Mouse (Mus musculus): ENCODE results near the gene Sfrp5. TPM values are rescaled to one million over a fixed set of nuclear protein-coding genes. Genes with fewer than 3 reads are reported as not detected.

Sfrp5 gene
- polyA plus RNA-seq, 1 experiment from 2014 or later = 0.37 TPM

GRCm38 (mm10) chr19:42166130-42166529 lies 35.9 kb downstream of the Sfrp5 start:
- no peak for ATAC-seq (ENCODE audit: low read depth)
- H3K27me3 ChIP-seq (ENCODE audit: control insufficient read depth, insufficient read depth, low read depth, low read length) = no peaks in the 10 kb centered on the region
- 3% methylated on average over 12 of the region's 12 CpGs for WGBS (ENCODE audit: insufficient replicate concordance)

GRCm38 (mm10) chr19:42164188-42164587 lies 37.9 kb downstream of the Sfrp5 start:
- no peak overlapping the region for H3K4me2 ChIP-seq (ENCODE audit: low read depth, low read length)
- H3K4me1 ChIP-seq (ENCODE audit: control insufficient read depth, low read depth, low read length) = peaks cover 2% of the 10 kb centered on the region
- H3K4me3 ChIP-seq (ENCODE audit: low read depth, low read length) = no peak overlapping the region
- no peak for ATAC-seq (ENCODE audit: low read depth)
- H3K9ac ChIP-seq (ENCODE audit: low read depth, low read length) = no peak overlapping the region
- H3K36me3 ChIP-seq (ENCODE audit: control insufficient read depth, insufficient read depth) = no peaks in the 10 kb centered on the region
- H3K9me3 ChIP-seq (replicated peaks; ENCODE audit: control insufficient read depth, low read length) = no peaks in the 10 kb centered on the region
- 48% methylated on average over 7 of the region's 7 CpGs for WGBS (ENCODE audit: insufficient replicate concordance)
- no peak overlapping the region for H3K27ac ChIP-seq (ENCODE audit: low read length)
- no peaks in the 10 kb centered on the region for H3K27me3 ChIP-seq (ENCODE audit: control insufficient read depth, insufficient read depth, low read depth, low read length)

More at GRCm38 (mm10) chr19:42166130-42166529, 35.9 kb downstream of the Sfrp5 start:
- H3K27ac ChIP-seq (ENCODE audit: low read length) = no peak overlapping the region
- no peak overlapping the region for H3K9ac ChIP-seq (ENCODE audit: low read depth, low read length)
- H3K4me3 ChIP-seq (ENCODE audit: low read depth, low read length) = peak overlapping the region; percentile 24
- peaks cover 15% of the 10 kb centered on the region for H3K4me1 ChIP-seq (ENCODE audit: control insufficient read depth, low read depth, low read length)
- peak overlapping the region; percentile 44 for H3K4me2 ChIP-seq (ENCODE audit: low read depth, low read length)
- H3K9me3 ChIP-seq (replicated peaks; ENCODE audit: control insufficient read depth, low read length) = no peaks in the 10 kb centered on the region
- H3K36me3 ChIP-seq (ENCODE audit: control insufficient read depth, insufficient read depth) = no peaks in the 10 kb centered on the region

GRCm38 (mm10) chr19:42163764-42164163 lies 38.3 kb downstream of the Sfrp5 start, which contains the start of gene Zfyve27:
TSS of gene Zfyve27 (plus strand) at chr19:42163951.
- WGBS (ENCODE audit: insufficient replicate concordance) = 49% methylated on average over 5 of the region's 5 CpGs
- no peaks in the 10 kb centered on the region for H3K9me3 ChIP-seq (replicated peaks; ENCODE audit: control insufficient read depth, low read length)
- no peak for ATAC-seq (ENCODE audit: low read depth)
- peaks cover 3% of the 10 kb centered on the region for H3K4me1 ChIP-seq (ENCODE audit: control insufficient read depth, low read depth, low read length)
- no peak within 1 kb of the TSS for H3K27ac ChIP-seq (ENCODE audit: low read length)
- H3K27me3 ChIP-seq (ENCODE audit: control insufficient read depth, insufficient read depth, low read depth, low read length) = no peaks in the 10 kb centered on the region
- H3K4me3 ChIP-seq (ENCODE audit: low read depth, low read length) = no peak within 1 kb of the TSS
- H3K4me2 ChIP-seq (ENCODE audit: low read depth, low read length) = no peak within 1 kb of the TSS
- H3K36me3 ChIP-seq (ENCODE audit: control insufficient read depth, insufficient read depth) = no peaks in the 10 kb centered on the region
- no peak within 1 kb of the TSS for H3K9ac ChIP-seq (ENCODE audit: low read depth, low read length)

GRCm38 (mm10) chr19:42158246-42159017 lies 43.6 kb downstream of the Sfrp5 start:
- peak; percentile 47; the same call in 1 of the 2 replicates for ATAC-seq (ENCODE audit: low read depth)
- Histone ChIP-seq H3K4me3 (ENCODE audit: low read depth, low read length) (no peak overlapping the region), H3K9me3 (replicated peaks; ENCODE audit: control insufficient read depth, low read length) (no peaks in the 10 kb centered on the region), H3K27me3 (ENCODE audit: control insufficient read depth, insufficient read depth, low read depth, low read length) (no peaks in the 10 kb centered on the region), H3K4me1 (ENCODE audit: control insufficient read depth, low read depth, low read length) (peaks cover 12% of the 10 kb centered on the region), H3K9ac (ENCODE audit: low read depth, low read length) (no peak overlapping the region), H3K36me3 (ENCODE audit: control insufficient read depth, insufficient read depth) (no peaks in the 10 kb centered on the region), H3K27ac (ENCODE audit: low read length) (0 out of 2 replicates have a peak overlapping the region, but pooled peaks have one; percentile 8), H3K4me2 (ENCODE audit: low read depth, low read length) (no peak overlapping the region; the same call in 1 of the 2 replicates)
- 16% methylated on average over 13 of the region's 13 CpGs for WGBS (ENCODE audit: insufficient replicate concordance)

- Histone ChIP-seq H3K4me2 (ENCODE audit: low read depth, low read length) (no peak overlapping the region), H3K4me3 (ENCODE audit: low read depth, low read length) (no peak overlapping the region), H3K27me3 (ENCODE audit: control insufficient read depth, insufficient read depth, low read depth, low read length) (no peaks in the 10 kb centered on the region), H3K27ac (ENCODE audit: low read length) (0 out of 2 replicates have a peak overlapping the region, but pooled peaks have one; percentile 8), H3K9ac (ENCODE audit: low read depth, low read length) (no peak overlapping the region), H3K36me3 (ENCODE audit: control insufficient read depth, insufficient read depth) (no peaks in the 10 kb centered on the region), H3K9me3 (replicated peaks; ENCODE audit: control insufficient read depth, low read length) (no peaks in the 10 kb centered on the region), H3K4me1 (ENCODE audit: control insufficient read depth, low read depth, low read length) (peaks cover 12% of the 10 kb centered on the region)
- ATAC-seq (ENCODE audit: low read depth) = no peak
- whole genome bisulfite sequencing (ENCODE audit: insufficient replicate concordance) = 35% methylated on average over 12 of the region's 12 CpGs
Observed at GRCm38 (mm10) chr19:42157493-42158237, 44.4 kb downstream of the Sfrp5 start.

- peak; percentile 17; the same call in 1 of the 2 replicates for ATAC-seq (ENCODE audit: low read depth)
- no peaks in the 10 kb centered on the region for H3K36me3 ChIP-seq (ENCODE audit: control insufficient read depth, insufficient read depth)
- H3K4me2 ChIP-seq (ENCODE audit: low read depth, low read length) = no peak overlapping the region
- no peak overlapping the region for H3K4me3 ChIP-seq (ENCODE audit: low read depth, low read length)
- no peak overlapping the region for H3K27ac ChIP-seq (ENCODE audit: low read length)
- peaks cover 25% of the 10 kb centered on the region for H3K27me3 ChIP-seq (ENCODE audit: control insufficient read depth, insufficient read depth, low read depth, low read length)
- no peak overlapping the region for H3K9ac ChIP-seq (ENCODE audit: low read depth, low read length)
- peaks cover 21% of the 10 kb centered on the region for H3K4me1 ChIP-seq (ENCODE audit: control insufficient read depth, low read depth, low read length)
- no peaks in the 10 kb centered on the region for H3K9me3 ChIP-seq (replicated peaks; ENCODE audit: control insufficient read depth, low read length)
- 11% methylated on average over 6 of the region's 6 CpGs for WGBS (ENCODE audit: insufficient replicate concordance)
Observed at GRCm38 (mm10) chr19:42151990-42152389, 50.1 kb downstream of the Sfrp5 start.

GRCm38 (mm10) chr19:42148569-42148860 lies 53.5 kb downstream of the Sfrp5 start:
- H3K4me3 ChIP-seq (ENCODE audit: low read depth, low read length) = peak overlapping the region; percentile 66
- no peak overlapping the region; the same call in 1 of the 2 replicates for H3K27ac ChIP-seq (ENCODE audit: low read length)
- peaks cover 36% of the 10 kb centered on the region for H3K27me3 ChIP-seq (ENCODE audit: control insufficient read depth, insufficient read depth, low read depth, low read length)
- H3K4me1 ChIP-seq (ENCODE audit: control insufficient read depth, low read depth, low read length) = peaks cover 29% of the 10 kb centered on the region
- H3K9ac ChIP-seq (ENCODE audit: low read depth, low read length) = peak overlapping the region; percentile 65; the same call in 1 of the 2 replicates
- peak overlapping the region; percentile 71 for H3K4me2 ChIP-seq (ENCODE audit: low read depth, low read length)
- H3K9me3 ChIP-seq (replicated peaks; ENCODE audit: control insufficient read depth, low read length) = no peaks in the 10 kb centered on the region
- WGBS (ENCODE audit: insufficient replicate concordance) = 37% methylated on average over 7 of the region's 7 CpGs
- H3K36me3 ChIP-seq (ENCODE audit: control insufficient read depth, insufficient read depth) = no peaks in the 10 kb centered on the region
- ATAC-seq (ENCODE audit: low read depth) = no peak

Measured in liver, embryonic 16.5 days (tissue).